Mouse (Mus musculus) neural tube, embryonic 13.5 days (tissue): ENCODE measurements around the gene C3. TPM values are rescaled to one million over a fixed set of nuclear protein-coding genes. Genes with fewer than 3 reads are reported as not detected.

Experiments
- ATAC-seq: fragments of 200-750 bp; cut with Nextera tagmentation; 2 replicates; pipeline ENCODE4 v1.8.0; 2017; ENCODE audit warnings: low read depth, mild to moderate bottlenecking, moderate TSS enrichment, moderate library complexity
- H3K27ac ChIP-seq: fragments of 300-500 bp; sonication (generic); replicated peaks from 2 replicates; pipeline ENCODE4 v1.5.1; 2015; ENCODE audit warnings: moderate library complexity, mild to moderate bottlenecking, inconsistent platforms
- H3K27me3 ChIP-seq: fragments of 300-500 bp; sonication (generic); 2 replicates; pipeline ENCODE4 v1.6.1; 2015; ENCODE audit warnings: mild to moderate bottlenecking, inconsistent platforms
- H3K36me3 ChIP-seq: fragments of 300-500 bp; sonication (generic); 2 replicates; pipeline ENCODE4 v1.6.1; 2015; ENCODE audit warnings: mild to moderate bottlenecking, inconsistent platforms
- H3K4me1 ChIP-seq: fragments of 300-500 bp; sonication (generic); replicated peaks from 2 replicates; pipeline ENCODE4 v1.6.1; 2015; ENCODE audit warnings: inconsistent platforms
- H3K4me2 ChIP-seq: fragments of 300-500 bp; sonication (generic); 2 replicates; pipeline ENCODE4 v1.6.1; 2015; ENCODE audit warnings: inconsistent platforms, mild to moderate bottlenecking, moderate library complexity
- H3K4me3 ChIP-seq: fragments of 300-500 bp; sonication (generic); 2 replicates; pipeline ENCODE4 v1.5.1; 2015; ENCODE audit warnings: mild to moderate bottlenecking, inconsistent platforms
- H3K9ac ChIP-seq: fragments of 300-500 bp; sonication (generic); 2 replicates; pipeline ENCODE4 v1.6.1; 2015; ENCODE audit warnings: moderate library complexity, mild to moderate bottlenecking, inconsistent platforms
- H3K9me3 ChIP-seq: fragments of 300-500 bp; sonication (generic); 2 replicates; pipeline ENCODE4 v1.6.1; 2016; ENCODE audit warnings: inconsistent platforms
- WGBS: fragments of 180-500 bp; shearing (Covaris S2); methylation state at CpG from one replicate; pipeline ENCODE4 v1.1.7; 2015; 5-methylcytosine and 5-hydroxymethylcytosine counted together
- polyA plus RNA-seq: library from polyadenylated mRNA; unstranded; fragments of >200 nt; fragmentation: Nextera tagmentation; extraction: Ambion mirVana; gene quantifications from 2 replicates; pipeline ENCODE4 v1.2.1, GENCODE M21; 2015

The C3 gene
- polyA plus RNA-seq = 1.6 and 1.9 TPM in 2 replicates

- WGBS = 87% methylated on average over 3 of the region's 3 CpGs
- Histone ChIP-seq H3K27me3 (no peaks in the 10 kb centered on the region), H3K9me3 (no peaks in the 10 kb centered on the region), H3K36me3 (no peaks in the 10 kb centered on the region), H3K27ac (no peak within 1 kb of the TSS), H3K4me2 (no peak within 1 kb of the TSS), H3K4me1 (no peaks in the 10 kb centered on the region), H3K9ac (no peak within 1 kb of the TSS), H3K4me3 (no peak within 1 kb of the TSS)
- no peak for ATAC-seq
Observed at GRCm38 (mm10) chr17:57228014-57228413, at the start of gene C3. Gene C3 (minus strand): TSS chr17:57228136.

- Histone ChIP-seq H3K4me1 (peaks cover 25% of the 10 kb centered on the region), H3K27me3 (peaks cover 53% of the 10 kb centered on the region), H3K27ac (no peak overlapping the region), H3K9me3 (no peaks in the 10 kb centered on the region), H3K36me3 (no peaks in the 10 kb centered on the region), H3K9ac (peak overlapping the region; percentile 64), H3K4me3 (peak overlapping the region; percentile 44), H3K4me2 (peak overlapping the region; percentile 64)
- under 1% methylated on average over 20 of the region's 20 CpGs for WGBS
- ATAC-seq = peak; percentile 85
Observed at GRCm38 (mm10) chr17:57276634-57277121, 48.7 kb upstream of the C3 start.

- H3K36me3 ChIP-seq = no peaks in the 10 kb centered on the region
- H3K4me3 ChIP-seq = peak overlapping the region; percentile 44
- H3K4me2 ChIP-seq = peak overlapping the region; percentile 64
- 3% methylated on average over 13 of the region's 13 CpGs for WGBS
- H3K27me3 ChIP-seq = peaks cover 55% of the 10 kb centered on the region
- no peaks in the 10 kb centered on the region for H3K9me3 ChIP-seq
- H3K4me1 ChIP-seq = peaks cover 25% of the 10 kb centered on the region
- peak overlapping the region; percentile 64 for H3K9ac ChIP-seq
- ATAC-seq = peak; percentile 19; the same call in 1 of the 2 replicates
- H3K27ac ChIP-seq = no peak overlapping the region
Observed at GRCm38 (mm10) chr17:57275997-57276351, 48.0 kb upstream of the C3 start.

- under 1% methylated on average over 43 of the region's 53 CpGs for WGBS
- H3K27me3 ChIP-seq = peaks cover 55% of the 10 kb centered on the region
- H3K4me2 ChIP-seq = peak overlapping the region; percentile 64
- H3K27ac ChIP-seq = no peak overlapping the region
- ATAC-seq = peak; percentile 58
- H3K4me3 ChIP-seq = peak overlapping the region; percentile 44
- H3K36me3 ChIP-seq = no peaks in the 10 kb centered on the region
- H3K4me1 ChIP-seq = peaks cover 25% of the 10 kb centered on the region
- H3K9ac ChIP-seq = peak overlapping the region; percentile 64
- no peaks in the 10 kb centered on the region for H3K9me3 ChIP-seq
Observed at GRCm38 (mm10) chr17:57275111-57275996, 47.4 kb upstream of the C3 start.

GRCm38 (mm10) chr17:57274686-57275085 is 46.8 kb upstream of the C3 start:
- Histone ChIP-seq H3K4me2 (peak overlapping the region; percentile 64), H3K9ac (peak overlapping the region; percentile 64), H3K36me3 (no peaks in the 10 kb centered on the region), H3K4me1 (peaks cover 25% of the 10 kb centered on the region), H3K4me3 (peak overlapping the region; percentile 44), H3K27me3 (peaks cover 55% of the 10 kb centered on the region), H3K9me3 (no peaks in the 10 kb centered on the region), H3K27ac (no peak overlapping the region)
- WGBS = 5% methylated on average over 15 of the region's 15 CpGs
- no peak for ATAC-seq

- Histone ChIP-seq H3K9ac (no peak overlapping the region), H3K27me3 (peaks cover 49% of the 10 kb centered on the region), H3K27ac (no peak overlapping the region), H3K4me1 (peaks cover 25% of the 10 kb centered on the region), H3K36me3 (no peaks in the 10 kb centered on the region), H3K4me3 (no peak overlapping the region), H3K4me2 (no peak overlapping the region), H3K9me3 (no peaks in the 10 kb centered on the region)
- 39% methylated on average over 7 of the region's 7 CpGs for WGBS
- ATAC-seq = no peak
Observed at GRCm38 (mm10) chr17:57273846-57274245, 45.9 kb upstream of the C3 start.

GRCm38 (mm10) chr17:57271301-57271700 is 43.4 kb upstream of the C3 start:
- no peak for ATAC-seq
- no peak overlapping the region for H3K4me3 ChIP-seq
- peaks cover 47% of the 10 kb centered on the region for H3K27me3 ChIP-seq
- no peaks in the 10 kb centered on the region for H3K36me3 ChIP-seq
- no peak overlapping the region for H3K4me2 ChIP-seq
- WGBS = 66% methylated on average over 9 of the region's 9 CpGs
- H3K4me1 ChIP-seq = peaks cover 16% of the 10 kb centered on the region
- H3K27ac ChIP-seq = no peak overlapping the region
- no peak overlapping the region for H3K9ac ChIP-seq
- H3K9me3 ChIP-seq = no peaks in the 10 kb centered on the region

- Histone ChIP-seq H3K27ac (no peak overlapping the region), H3K9me3 (no peaks in the 10 kb centered on the region), H3K4me3 (no peak overlapping the region), H3K9ac (no peak overlapping the region), H3K4me1 (no peaks in the 10 kb centered on the region), H3K4me2 (no peak overlapping the region), H3K36me3 (peaks cover 9% of the 10 kb centered on the region), H3K27me3 (peaks cover 10% of the 10 kb centered on the region)
- ATAC-seq = no peak
- 87% methylated on average over 6 of the region's 6 CpGs for WGBS
Observed at GRCm38 (mm10) chr17:57267556-57268126, 39.7 kb upstream of the C3 start.

- Histone ChIP-seq H3K27me3 (no peaks in the 10 kb centered on the region), H3K27ac (no peak overlapping the region), H3K9me3 (no peaks in the 10 kb centered on the region), H3K4me3 (no peak overlapping the region), H3K4me2 (peak overlapping the region; percentile 14), H3K36me3 (peaks cover 23% of the 10 kb centered on the region), H3K9ac (no peak overlapping the region), H3K4me1 (no peaks in the 10 kb centered on the region)
- WGBS = 30% methylated on average over 21 of the region's 22 CpGs
- ATAC-seq = no peak; the same call in 1 of the 2 replicates
Observed at GRCm38 (mm10) chr17:57264972-57265945, 37.3 kb upstream of the C3 start.

- Histone ChIP-seq H3K4me3 (no peak overlapping the region), H3K4me2 (no peak overlapping the region), H3K27ac (no peak overlapping the region), H3K4me1 (no peaks in the 10 kb centered on the region), H3K9ac (no peak overlapping the region), H3K27me3 (no peaks in the 10 kb centered on the region), H3K9me3 (no peaks in the 10 kb centered on the region), H3K36me3 (peaks cover 23% of the 10 kb centered on the region)
- ATAC-seq = no peak
- 85% methylated on average over 2 of the region's 2 CpGs for WGBS
Observed at GRCm38 (mm10) chr17:57264164-57264563, 36.2 kb upstream of the C3 start.

GRCm38 (mm10) chr17:57262901-57263550 is 35.1 kb upstream of the C3 start:
- WGBS = 92% methylated on average over 17 of the region's 17 CpGs
- H3K36me3 ChIP-seq = peaks cover 23% of the 10 kb centered on the region
- no peak for ATAC-seq
- no peaks in the 10 kb centered on the region for H3K27me3 ChIP-seq
- no peak overlapping the region for H3K4me3 ChIP-seq
- H3K27ac ChIP-seq = no peak overlapping the region
- H3K4me1 ChIP-seq = no peaks in the 10 kb centered on the region
- no peaks in the 10 kb centered on the region for H3K9me3 ChIP-seq
- no peak overlapping the region for H3K9ac ChIP-seq
- H3K4me2 ChIP-seq = no peak overlapping the region
